Mouse (Mus musculus) ES-E14 (cell line): ENCODE results near the gene Bcl11b.

Experiments used
- CHD2 ChIP-seq: IDR thresholded peaks from 2 replicates; pipeline ENCODE4 v1.6.1; 2014; ENCODE audit warnings: mild to moderate bottlenecking, low read depth, low read length, inconsistent platforms
- HCFC1 ChIP-seq: IDR thresholded peaks from 2 replicates; pipeline ENCODE4 v1.6.1; 2012; ENCODE audit warnings: low read length, inconsistent platforms, borderline replicate concordance; ENCODE audit not compliant: insufficient read depth
- ZC3H11A ChIP-seq: IDR thresholded peaks from 2 replicates; pipeline ENCODE4 v1.6.1; 2012; ENCODE audit warnings: low read depth, mild to moderate bottlenecking, inconsistent platforms, low read length, borderline replicate concordance
- ZNF384 ChIP-seq: IDR thresholded peaks from 2 replicates; pipeline ENCODE4 v1.6.1; 2012; ENCODE audit warnings: low read depth, low read length, inconsistent platforms

GRCm38 (mm10) chr12:107922180-107922579 is 81.2 kb downstream of the Bcl11b start:
- no peak for TF ChIP-seq ZC3H11A
- TF ChIP-seq ZNF384: no peak
- TF ChIP-seq CHD2: no peak
- no peak for TF ChIP-seq HCFC1
